Mouse (Mus musculus) hindbrain, postnatal 0 days (tissue): Measurements from ENCODE around the gene Vcp. TPM values are rescaled to one million over a fixed set of nuclear protein-coding genes. Genes with fewer than 3 reads are reported as not detected.

Experiments
- ATAC-seq: fragments of 200-750 bp; cut with Nextera tagmentation; 2 replicates; pipeline ENCODE4 v1.8.0; 2017; ENCODE audit warnings: mild to moderate bottlenecking, moderate TSS enrichment, moderate library complexity
- DNase-seq: peaks from one replicate; pipeline ENCODE4 v3.0.0-alpha.2; 2015; ENCODE audit warnings: low spot score
- H3K27ac ChIP-seq: fragments of 300-500 bp; sonication (generic); 2 replicates; pipeline ENCODE4 v1.5.1; 2014; ENCODE audit warnings: mild to moderate bottlenecking
- H3K27me3 ChIP-seq: fragments of 300-500 bp; sonication (generic); 2 replicates; pipeline ENCODE4 v1.6.1; 2014; ENCODE audit warnings: low read length, mixed read lengths; ENCODE audit not compliant: insufficient read depth
- H3K36me3 ChIP-seq: fragments of 300-500 bp; sonication (generic); 2 replicates; pipeline ENCODE4 v1.6.1; 2014; ENCODE audit warnings: low read length, mixed read lengths; ENCODE audit not compliant: insufficient read depth
- H3K4me1 ChIP-seq: fragments of 300-500 bp; sonication (generic); 2 replicates; pipeline ENCODE4 v1.6.1; 2014; ENCODE audit warnings: antibody characterized with exemption, low read length, mixed read lengths; ENCODE audit not compliant: insufficient read depth
- H3K4me2 ChIP-seq: fragments of 300-500 bp; sonication (generic); 2 replicates; pipeline ENCODE4 v1.6.1; 2014; ENCODE audit warnings: low read depth, mild to moderate bottlenecking, low read length, moderate library complexity, mixed read lengths
- H3K4me3 ChIP-seq: fragments of 300-500 bp; sonication (generic); 2 replicates; pipeline ENCODE4 v1.5.1; 2014; ENCODE audit warnings: low read length
- H3K9ac ChIP-seq: fragments of 300-500 bp; sonication (generic); replicated peaks from 2 replicates; pipeline ENCODE4 v1.6.1; 2014; ENCODE audit warnings: mild to moderate bottlenecking, low read length, moderate library complexity, mixed read lengths
- H3K9me3 ChIP-seq: fragments of 300-500 bp; sonication (generic); 2 replicates; pipeline ENCODE4 v1.6.1; 2016; ENCODE audit warnings: low read length, mixed read lengths
- CTCF ChIP-seq: IDR thresholded peaks from 2 replicates; pipeline ENCODE4 v1.5.1; 2016; ENCODE audit warnings: antibody characterized with exemption, control low read depth, low read depth
- WGBS: fragments of 180-500 bp; shearing (Covaris S2); extraction: QIAGEN DNeasy Blood & Tissue Kit; methylation state at CpG from one replicate; pipeline ENCODE4 v1.1.7; 2014; 5-methylcytosine and 5-hydroxymethylcytosine counted together
- polyA plus RNA-seq: library from polyadenylated mRNA; unstranded; fragments of >200 nt; fragmentation: Nextera tagmentation; extraction: Ambion mirVana; gene quantifications from 2 replicates; pipeline ENCODE4 v1.2.1, GENCODE M21; 2015
- total RNA-seq: library from RNA; depleted of rRNA; stranded (reverse); fragments of >200 nt; gene quantifications from 2 replicates; pipeline ENCODE4 v1.2.3, GENCODE M21; 2014

The Vcp gene
- total and polyA plus RNA-seq, 2 experiments from 2014 or later = 191 to 455 TPM

- DNase-seq = no peak
- no peak overlapping the region for H3K4me3 ChIP-seq
- H3K9me3 ChIP-seq = no peaks in the 10 kb centered on the region
- H3K4me1 ChIP-seq = peaks cover 57% of the 10 kb centered on the region
- H3K36me3 ChIP-seq = no peaks in the 10 kb centered on the region
- ATAC-seq = no peak
- H3K4me2 ChIP-seq = 0 out of 2 replicates have a peak overlapping the region, but pooled peaks have one; percentile 91
- no peak for TF ChIP-seq CTCF
- H3K9ac ChIP-seq = no peak overlapping the region; the same call in 1 of the 2 replicates
- no peaks in the 10 kb centered on the region for H3K27me3 ChIP-seq
- peak overlapping the region; percentile 98; the same call in 1 of the 2 replicates for H3K27ac ChIP-seq
- WGBS = 32% methylated on average over 13 of the region's 13 CpGs
Observed at GRCm38 (mm10) chr4:42948527-42948926, 51.8 kb downstream of the Vcp start.

- Histone ChIP-seq H3K36me3 (no peaks in the 10 kb centered on the region), H3K27me3 (no peaks in the 10 kb centered on the region), H3K9ac (no peak overlapping the region), H3K4me3 (no peak overlapping the region), H3K4me2 (peak overlapping the region; percentile 34), H3K27ac (peak overlapping the region; percentile 76), H3K9me3 (no peaks in the 10 kb centered on the region), H3K4me1 (peaks cover 44% of the 10 kb centered on the region)
- DNase-seq (peak; percentile 93), ATAC-seq (peak; percentile 52)
- 12% methylated on average over 10 of the region's 10 CpGs for WGBS
- 0 out of 2 replicates have a peak, but pooled peaks have one; percentile 12 for TF ChIP-seq CTCF
Observed at GRCm38 (mm10) chr4:42946733-42947290, 53.5 kb downstream of the Vcp start.

DNA sequence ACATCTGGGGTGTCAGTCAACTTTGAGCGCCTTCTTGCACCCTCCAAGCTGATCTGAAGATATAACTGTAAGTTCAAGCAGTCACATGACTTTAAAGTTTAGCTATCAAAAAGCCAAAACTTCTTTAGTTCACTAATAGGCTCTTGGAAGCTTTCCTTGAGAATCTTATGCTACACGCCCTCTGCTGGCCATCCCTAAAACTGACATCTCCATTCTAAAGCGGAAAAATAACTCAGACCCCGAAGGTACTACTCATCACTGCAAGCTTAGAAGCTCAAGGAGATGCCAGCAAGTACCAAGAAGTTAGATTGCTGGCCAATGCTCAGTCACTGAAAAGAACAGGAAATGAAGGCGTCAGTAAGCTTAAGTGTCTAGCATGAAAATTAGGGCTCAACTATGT, 54.4 kb downstream of the Vcp start:
- Histone ChIP-seq H3K27me3 (no peaks in the 10 kb centered on the region), H3K4me1 (peaks cover 37% of the 10 kb centered on the region), H3K9me3 (no peaks in the 10 kb centered on the region), H3K4me2 (peak overlapping the region; percentile 34), H3K36me3 (no peaks in the 10 kb centered on the region), H3K9ac (no peak overlapping the region), H3K27ac (peak overlapping the region; percentile 76; the same call in 1 of the 2 replicates), H3K4me3 (no peak overlapping the region)
- ATAC-seq = no peak
- peak; percentile 79 for TF ChIP-seq CTCF
- 5% methylated on average over 5 of the region's 5 CpGs for WGBS
- DNase-seq = peak; percentile 91

- Histone ChIP-seq H3K27ac (no peak overlapping the region), H3K4me1 (peaks cover 37% of the 10 kb centered on the region), H3K27me3 (no peaks in the 10 kb centered on the region), H3K36me3 (no peaks in the 10 kb centered on the region), H3K4me3 (no peak overlapping the region), H3K9ac (no peak overlapping the region), H3K4me2 (no peak overlapping the region), H3K9me3 (no peaks in the 10 kb centered on the region)
- ATAC-seq (no peak), DNase-seq (no peak)
- TF ChIP-seq CTCF = no peak
- 84% methylated on average over 3 of the region's 3 CpGs for WGBS
Observed at GRCm38 (mm10) chr4:42945445-42945844, 54.9 kb downstream of the Vcp start.

- peaks cover 37% of the 10 kb centered on the region for H3K4me1 ChIP-seq
- whole genome bisulfite sequencing = 20% methylated on average over 6 of the region's 6 CpGs
- H3K27me3 ChIP-seq = no peaks in the 10 kb centered on the region
- no peaks in the 10 kb centered on the region for H3K9me3 ChIP-seq
- TF ChIP-seq CTCF = no peak
- H3K27ac ChIP-seq = no peak overlapping the region
- no peak for DNase-seq
- H3K4me2 ChIP-seq = no peak overlapping the region
- H3K36me3 ChIP-seq = no peaks in the 10 kb centered on the region
- H3K9ac ChIP-seq = no peak overlapping the region
- H3K4me3 ChIP-seq = no peak overlapping the region
- ATAC-seq = no peak
Observed at GRCm38 (mm10) chr4:42945043-42945442, 55.3 kb downstream of the Vcp start.

DNA sequence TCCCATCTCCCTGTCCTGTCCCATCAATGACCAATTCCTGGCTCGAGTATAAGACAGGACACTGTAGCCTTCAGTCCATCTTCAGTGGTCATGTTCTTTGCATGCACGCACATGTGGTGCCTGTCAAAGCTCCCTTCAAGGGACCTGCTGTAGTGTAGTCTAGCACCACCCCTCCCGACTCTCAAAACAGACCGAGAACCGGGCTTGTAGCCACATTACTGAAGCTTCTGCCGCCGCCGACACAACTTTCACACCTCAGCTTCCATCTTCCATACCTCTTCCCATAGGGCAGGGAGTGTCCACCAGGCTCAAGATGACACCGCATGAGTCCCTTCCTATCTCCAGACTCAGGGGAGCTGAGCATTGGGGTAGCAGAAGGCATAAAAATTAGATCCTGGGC, 56.1 kb downstream of the Vcp start:
- Histone ChIP-seq H3K27me3 (no peaks in the 10 kb centered on the region), H3K9me3 (no peaks in the 10 kb centered on the region), H3K4me1 (peaks cover 35% of the 10 kb centered on the region), H3K4me3 (no peak overlapping the region), H3K27ac (no peak overlapping the region), H3K9ac (no peak overlapping the region), H3K36me3 (peaks cover 3% of the 10 kb centered on the region; the same call in 1 of the 2 replicates), H3K4me2 (no peak overlapping the region)
- no peak for DNase-seq
- no peak for TF ChIP-seq CTCF
- 88% methylated on average over 9 of the region's 9 CpGs for WGBS
- no peak for ATAC-seq

DNA sequence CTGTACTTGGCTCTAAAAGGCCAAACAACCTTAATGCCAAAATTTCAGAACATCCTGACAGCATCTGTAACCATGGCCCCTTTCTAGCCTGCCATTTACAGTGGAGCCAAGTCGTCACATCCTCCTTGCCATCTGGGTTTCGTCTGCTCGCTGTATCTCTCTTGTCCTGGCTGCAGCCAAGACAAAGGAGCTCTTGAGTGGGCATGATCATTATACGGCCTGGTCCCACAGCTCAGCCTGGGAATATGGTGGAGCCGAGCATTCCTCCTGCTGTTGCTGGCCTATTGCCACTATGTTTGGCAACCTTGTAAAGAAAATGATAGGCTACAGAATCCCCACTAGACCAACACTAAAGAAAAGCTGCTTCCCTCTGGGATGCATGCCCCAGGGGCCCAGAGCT, 57.0 kb downstream of the Vcp start:
- peaks cover 29% of the 10 kb centered on the region for H3K4me1 ChIP-seq
- no peaks in the 10 kb centered on the region for H3K27me3 ChIP-seq
- no peak overlapping the region for H3K27ac ChIP-seq
- no peak for TF ChIP-seq CTCF
- peak; percentile 67 for DNase-seq
- H3K4me3 ChIP-seq = no peak overlapping the region
- H3K4me2 ChIP-seq = no peak overlapping the region
- peak; percentile 40 for ATAC-seq
- peaks cover 3% of the 10 kb centered on the region; the same call in 1 of the 2 replicates for H3K36me3 ChIP-seq
- WGBS = 44% methylated on average over 5 of the region's 5 CpGs
- H3K9me3 ChIP-seq = no peaks in the 10 kb centered on the region
- H3K9ac ChIP-seq = no peak overlapping the region
